Mouse (Mus musculus): ENCODE results near the gene Tnip1. TPM values are rescaled to one million over a fixed set of nuclear protein-coding genes. Genes with fewer than 3 reads are reported as not detected.
"Not testable (repeated sequence)": the region's sequence is repeated elsewhere in the genome, so short reads cannot be mapped to it uniquely, and the experiment has no call there.

Gene Tnip1
- total RNA-seq, 2 experiments from 2014 or later = 66.4 to 76.0 TPM

DNA sequence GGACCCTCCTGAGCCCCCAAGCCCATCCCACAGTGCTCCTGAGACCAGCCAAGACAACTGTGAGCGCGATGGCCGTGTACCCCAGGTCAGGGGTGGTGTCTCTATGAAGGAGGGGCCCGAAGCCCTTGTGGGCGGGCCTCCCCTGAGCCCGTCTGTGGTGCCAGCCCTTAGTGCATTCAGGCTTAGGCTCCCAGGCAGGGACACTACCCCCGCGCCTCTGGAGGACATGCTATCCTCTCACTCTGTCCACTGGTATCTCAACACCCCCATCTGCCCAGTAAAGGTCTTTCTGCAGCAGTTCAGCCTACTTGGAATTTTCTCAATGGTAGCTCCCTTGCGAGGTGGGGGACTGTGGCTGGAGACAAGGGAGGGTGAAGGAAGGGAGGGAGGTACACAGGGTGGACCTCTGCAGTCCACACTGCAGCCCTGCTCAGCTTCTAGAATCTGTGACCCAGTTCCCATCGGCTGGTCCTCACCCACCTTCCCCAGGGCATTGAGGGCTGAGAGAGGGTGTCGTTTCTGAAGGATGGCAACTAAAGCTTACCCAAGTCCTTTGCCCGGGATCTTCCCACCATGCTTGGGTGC is 52.5 kb downstream of the Tnip1 start:
- DNase-seq = no peak

DNA sequence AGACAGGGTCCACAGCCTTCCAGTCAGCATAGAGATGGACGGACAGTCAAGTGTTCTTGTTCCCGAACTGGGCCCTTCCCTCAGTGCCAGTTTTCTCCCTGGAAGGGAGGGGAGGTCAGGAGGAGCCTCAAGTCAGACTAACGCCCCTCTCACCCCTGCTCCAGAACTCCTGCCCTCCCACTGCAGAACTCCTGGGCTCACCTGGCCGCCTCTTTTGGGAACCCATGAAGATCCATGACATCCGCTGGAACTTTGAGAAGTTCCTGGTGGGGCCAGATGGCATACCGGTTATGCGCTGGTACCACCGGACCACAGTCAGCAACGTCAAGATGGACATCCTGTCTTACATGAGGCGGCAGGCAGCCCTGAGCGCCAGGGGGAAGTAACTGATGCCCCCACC is 53.4 kb downstream of the Tnip1 start:
- no peak for DNase-seq

DNA sequence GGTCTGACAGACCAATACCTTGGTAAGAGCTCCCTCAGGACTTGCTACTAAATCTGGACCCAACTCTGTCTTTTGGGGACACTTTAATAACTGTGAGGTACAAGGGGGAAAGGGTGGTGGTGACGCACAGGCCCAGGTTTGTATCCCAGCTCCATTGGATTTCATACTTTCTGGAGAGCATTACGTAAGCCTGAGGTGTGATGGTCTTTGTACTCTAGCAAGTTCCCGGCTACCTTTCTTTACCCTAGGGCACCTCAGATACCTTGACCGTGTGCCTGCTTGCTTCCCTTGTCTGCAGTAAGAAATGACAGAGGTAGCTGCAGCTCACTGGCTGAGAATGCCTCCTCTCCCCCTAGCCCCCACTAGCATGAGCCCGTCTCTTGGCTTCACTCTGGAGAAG is 55.5 kb downstream of the Tnip1 start:
- DNase-seq = no peak

DNA sequence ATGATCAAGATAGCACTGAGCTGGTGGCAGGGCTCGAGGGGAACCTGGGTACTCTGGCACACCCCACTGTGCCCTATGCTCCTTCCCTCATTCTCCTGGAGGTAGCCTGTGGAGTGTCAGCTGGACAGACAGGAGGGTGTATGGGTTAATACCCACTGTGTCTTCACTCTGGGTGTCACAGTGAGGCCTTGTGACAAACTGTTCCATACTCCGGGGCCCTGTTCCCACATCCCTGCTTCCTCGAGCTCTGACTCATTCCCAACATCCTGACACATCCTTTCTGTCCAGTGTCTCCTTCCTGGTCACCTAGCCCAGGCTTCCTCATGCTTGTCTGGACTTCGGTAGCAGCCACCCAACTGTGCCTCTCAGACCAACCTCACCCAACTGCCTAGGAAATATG is 56.3 kb downstream of the Tnip1 start:
- DNase-seq = no peak

DNA sequence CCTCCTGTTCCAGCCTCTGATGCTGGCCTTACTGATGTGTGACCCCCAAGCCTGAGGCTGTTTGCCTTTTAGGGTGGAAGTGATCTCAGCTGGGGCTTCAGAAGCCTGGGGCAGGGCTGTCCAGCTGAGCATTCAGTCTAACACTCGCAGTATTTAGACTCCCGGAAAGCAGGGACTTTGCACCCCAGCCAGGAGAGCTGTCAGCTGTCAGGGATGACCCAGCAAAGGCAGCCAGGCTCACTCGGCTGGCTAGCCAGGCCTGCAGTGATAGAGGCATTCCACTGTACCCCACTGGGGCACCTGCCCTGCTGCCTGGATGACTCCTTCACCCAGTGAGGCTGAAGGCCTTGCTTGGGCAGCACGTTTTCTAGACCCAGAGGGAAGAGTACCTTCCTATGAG is 56.8 kb downstream of the Tnip1 start:
- DNase-seq = no peak

DNA sequence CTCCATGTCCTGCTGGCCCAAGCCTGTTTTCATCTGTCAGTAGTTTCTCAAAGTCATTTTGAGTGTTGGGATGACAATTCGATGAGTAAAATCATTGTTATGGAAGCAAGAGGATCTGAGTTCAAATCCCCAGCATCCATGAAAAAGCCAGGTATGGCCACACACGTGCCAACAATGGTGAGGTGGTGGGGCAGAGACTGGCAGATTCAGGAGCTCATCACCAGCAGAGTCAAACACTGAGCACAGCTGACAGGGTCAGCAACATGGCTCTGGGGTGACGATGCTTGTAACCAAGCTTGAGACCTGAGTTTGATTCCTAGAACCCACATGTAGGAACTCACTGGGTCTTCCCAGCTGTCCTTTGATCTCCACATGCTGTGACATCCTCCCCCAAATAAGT is 57.6 kb downstream of the Tnip1 start:
- DNase-seq = no peak

DNA sequence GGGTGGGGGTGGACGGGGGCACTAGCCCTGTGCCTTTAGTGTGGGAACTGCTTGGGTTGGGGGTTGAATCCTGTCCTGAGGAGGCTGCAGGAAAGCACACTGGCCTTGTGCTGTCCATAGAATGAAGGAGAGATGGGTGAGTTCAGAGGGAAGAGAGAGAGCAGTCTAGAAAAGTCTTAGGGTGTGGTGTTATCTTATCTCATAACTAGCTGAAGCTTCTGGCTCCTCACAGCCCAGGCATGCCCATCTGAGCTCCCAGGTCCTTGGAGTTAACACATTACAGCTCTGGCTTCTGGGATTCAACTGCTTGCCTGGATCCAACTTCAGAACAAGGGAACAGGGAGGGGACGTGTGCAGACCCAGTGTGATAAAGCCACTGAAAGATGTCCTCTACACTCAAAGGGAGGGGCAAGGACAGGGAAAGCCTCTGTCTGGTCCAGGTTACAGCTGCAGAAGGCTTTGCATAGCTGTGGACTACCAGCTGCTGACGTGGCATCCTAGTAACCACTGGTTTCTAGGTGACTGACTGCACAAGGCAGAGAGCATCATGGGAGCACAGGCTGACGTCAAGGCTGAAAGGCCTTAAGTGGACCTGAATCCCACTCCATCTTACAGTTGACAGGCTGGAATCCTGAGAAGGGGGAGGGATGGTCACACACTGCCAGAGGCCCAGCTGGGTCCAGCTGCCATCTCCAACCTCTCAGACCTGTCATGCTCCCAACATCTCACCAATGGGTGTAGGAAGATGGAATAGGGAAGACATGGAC is 58.6 kb downstream of the Tnip1 start:
- peak; percentile 39 to 44 for DNase-seq

DNA sequence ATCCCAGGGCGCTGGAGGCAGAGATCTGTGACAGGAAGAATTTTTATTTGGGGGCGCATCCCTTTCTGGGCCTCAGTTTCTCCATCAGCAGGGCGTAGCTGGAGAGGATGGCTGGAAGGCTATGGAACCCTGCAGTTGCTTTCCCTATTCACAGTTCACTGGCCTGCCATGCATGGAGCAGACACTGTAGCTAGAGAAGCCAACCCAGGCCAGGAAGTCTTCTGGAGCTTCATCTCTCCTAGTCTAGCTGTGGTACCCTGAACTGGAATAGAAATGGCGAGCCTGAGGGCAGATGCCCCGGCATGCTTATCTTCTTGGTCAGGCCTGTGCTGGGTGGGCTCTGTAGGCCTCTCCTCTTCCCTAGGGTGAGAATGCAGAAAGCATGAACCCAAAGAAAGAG is 59.4 kb downstream of the Tnip1 start:
- DNase-seq = no peak

DNA sequence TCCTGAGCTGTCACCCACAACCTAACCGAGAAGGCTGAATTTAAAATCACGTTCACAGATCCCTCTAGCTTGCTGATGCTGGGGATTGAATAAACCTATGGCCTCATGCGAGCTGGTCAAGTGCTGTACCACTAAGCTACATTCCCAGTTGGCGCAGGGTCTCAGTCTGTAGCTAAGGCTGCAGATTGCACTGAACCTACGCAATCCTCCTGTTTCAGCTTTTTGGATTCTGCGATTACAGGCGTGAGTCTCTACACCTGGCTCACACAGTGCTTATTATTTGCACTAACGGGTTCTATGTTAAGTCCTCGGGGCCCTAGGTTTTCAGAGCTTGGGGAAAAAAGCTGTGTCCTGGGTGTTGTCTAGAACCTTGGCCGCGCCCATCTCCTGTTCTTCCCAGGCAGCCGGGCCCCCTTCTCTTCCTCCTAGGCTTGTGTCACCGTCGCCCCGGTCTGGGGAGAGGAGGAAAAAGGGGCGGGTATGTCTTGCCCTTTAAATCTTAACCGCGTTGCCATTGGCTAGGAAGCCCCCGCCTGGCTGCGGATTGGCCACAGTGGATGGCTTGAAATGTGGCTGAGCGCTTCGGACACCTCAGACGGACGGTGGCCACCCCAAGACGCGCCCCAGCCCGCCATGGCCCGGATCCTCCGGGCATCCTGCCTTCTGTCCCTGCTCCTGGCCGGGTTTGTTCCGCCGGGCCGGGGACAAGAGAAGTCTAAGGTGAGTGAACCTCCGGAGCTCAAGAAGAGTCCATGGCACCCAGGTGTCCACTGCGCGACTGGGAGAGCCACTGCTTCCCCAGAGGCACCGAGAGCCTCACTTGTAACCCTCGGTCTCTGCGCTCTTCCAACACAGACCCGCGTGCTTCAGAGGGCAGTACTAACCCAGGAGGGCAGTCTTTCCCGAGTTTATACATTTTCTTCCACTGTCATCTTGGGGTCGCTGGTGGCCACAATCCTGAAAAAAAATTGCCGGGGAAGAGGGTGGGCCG is 60.1 kb downstream of the Tnip1 start, which contains the start of gene Gpx3:
Gene Gpx3 (plus strand): TSS at position 121 of the 991 bp plus-strand sequence.
- DNase-seq = peak; percentile 78 to 79

DNA sequence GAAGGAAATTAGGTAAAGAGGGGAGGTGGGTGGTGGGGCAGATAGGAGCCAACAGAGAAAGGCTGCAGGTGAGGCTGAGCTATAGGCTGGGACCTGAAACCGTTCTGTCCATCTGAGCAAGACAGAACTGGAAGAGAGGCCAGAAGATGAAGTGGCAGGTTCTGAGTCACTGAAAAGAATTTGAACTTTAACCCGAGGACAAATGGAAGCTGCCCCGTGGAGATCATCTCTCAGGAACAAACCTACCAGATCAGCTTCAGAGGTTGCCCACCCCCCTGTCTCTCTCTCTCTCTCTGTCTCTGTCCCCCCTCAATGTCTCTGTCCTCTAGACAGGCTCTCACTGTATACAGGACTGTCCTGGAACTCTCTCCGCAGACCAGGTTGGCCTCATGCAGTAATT is 63.1 kb downstream of the Tnip1 start:
- no peak for DNase-seq

DNA sequence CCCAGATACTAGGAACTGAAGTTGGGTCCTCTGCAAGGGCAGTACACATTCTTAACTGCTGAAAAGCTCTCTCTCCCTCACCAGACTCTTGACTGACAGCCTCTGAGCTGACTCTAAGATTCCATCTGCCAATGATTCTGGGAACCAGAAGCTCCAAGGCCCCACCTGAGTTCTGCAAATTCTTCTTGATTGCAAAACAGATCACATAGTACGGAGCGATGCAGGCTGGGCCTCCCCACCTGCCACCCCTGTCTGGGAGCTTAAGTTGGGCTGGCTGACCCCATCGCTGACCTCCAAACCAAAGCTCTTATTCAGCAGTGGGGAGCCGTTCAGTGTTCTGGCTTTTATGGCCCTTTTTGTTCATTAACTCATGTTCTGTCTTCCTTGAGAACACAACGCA is 65.2 kb downstream of the Tnip1 start:
- no peak for DNase-seq

DNA sequence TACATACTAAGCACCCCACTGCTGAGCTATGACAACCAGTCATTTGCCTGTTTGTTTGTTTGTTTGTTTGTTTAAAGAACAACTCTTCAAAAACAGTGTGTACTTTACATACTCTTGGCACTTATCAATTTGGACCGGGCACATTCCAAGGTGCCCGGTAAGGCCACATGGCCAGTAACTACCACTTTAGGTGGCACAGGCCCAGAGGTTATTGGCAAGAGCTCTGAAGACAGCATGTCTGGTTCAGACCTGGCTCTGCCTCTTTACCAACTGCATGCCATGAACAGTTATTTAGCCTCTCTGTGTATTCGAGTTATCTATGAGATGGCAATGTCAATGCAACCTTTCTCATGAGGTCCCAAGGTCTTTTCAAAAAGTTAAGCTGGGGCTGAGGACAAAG is 66.1 kb downstream of the Tnip1 start:
- not testable (repeated sequence) for DNase-seq

DNA sequence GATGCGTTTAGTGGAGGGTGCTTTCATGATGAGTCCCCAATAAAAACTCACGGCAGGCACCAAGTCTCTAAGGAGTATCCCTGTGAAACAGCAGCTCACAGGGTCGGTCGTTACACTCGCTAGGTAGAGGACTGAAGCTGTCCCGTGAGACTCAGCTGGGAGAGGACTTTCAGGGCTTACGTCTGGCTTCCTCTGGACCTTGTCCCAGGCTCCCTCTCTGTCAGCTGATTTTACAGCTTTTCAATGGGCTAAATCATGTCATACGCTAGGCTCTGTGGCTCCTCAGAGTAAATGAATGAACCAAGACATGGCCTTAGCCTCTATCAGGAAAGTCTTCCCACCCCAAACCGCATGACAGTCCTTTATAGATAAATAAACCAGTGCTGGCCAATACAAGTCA is 68.1 kb downstream of the Tnip1 start:
- DNase-seq = no peak

DNA sequence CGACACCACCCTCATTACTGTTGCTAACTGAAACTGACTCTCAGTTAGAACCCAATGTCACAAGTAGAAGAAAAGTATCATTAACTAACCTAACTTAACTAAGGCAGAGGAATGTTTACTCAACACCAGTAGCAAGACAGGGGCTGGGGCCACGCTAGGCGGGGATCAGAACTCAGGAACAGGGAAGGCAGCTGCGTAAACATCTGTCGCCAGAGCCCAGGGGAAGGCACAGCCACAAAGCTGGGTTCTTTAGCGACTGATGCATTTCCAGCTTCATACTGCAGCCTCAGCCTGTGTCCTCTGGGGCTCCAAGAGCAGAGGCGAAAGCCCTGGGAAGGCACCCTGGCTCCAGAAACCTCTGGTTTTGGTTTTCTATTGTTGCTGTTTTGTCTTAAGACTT is 70.6 kb downstream of the Tnip1 start:
- DNase-seq = no peak

DNA sequence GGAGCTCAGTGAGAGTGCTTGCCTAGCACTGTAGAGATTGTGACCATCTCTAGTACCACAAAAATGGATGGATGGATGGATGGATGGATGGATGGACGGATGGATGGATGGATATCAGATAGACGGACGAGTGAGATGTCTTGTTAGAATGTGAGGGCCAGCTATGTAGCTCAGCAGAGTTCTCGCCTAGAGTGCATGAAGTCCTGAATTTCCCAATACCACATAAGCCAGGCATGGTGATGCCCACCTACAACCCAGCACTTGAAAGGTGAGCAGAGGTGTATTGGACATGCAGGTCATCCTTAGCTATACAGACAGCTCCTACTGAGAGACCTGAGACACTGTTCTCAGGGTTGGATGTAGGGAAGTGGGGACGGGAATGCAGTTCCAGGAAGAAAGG is 71.4 kb downstream of the Tnip1 start:
- no peak for DNase-seq

DNA sequence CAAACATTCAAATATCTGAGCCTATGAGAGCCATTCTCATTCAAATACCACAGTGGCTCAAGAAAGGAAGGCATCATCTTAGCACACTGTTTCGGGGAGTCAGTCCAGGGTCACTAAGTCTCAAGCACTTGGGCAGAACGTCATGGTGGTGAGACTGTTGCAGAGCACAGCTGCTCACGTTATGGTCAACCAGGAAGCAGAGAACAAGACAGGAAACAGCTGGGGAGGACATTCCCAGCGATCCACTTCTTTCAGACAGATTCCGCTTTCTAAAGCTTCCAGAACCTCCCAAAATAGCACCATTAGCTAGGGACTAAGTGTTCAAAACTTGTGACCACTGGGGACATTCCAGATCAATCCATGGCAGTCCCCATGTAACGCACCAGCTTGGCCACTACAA is 74.8 kb downstream of the Tnip1 start:
- no peak for DNase-seq

DNA sequence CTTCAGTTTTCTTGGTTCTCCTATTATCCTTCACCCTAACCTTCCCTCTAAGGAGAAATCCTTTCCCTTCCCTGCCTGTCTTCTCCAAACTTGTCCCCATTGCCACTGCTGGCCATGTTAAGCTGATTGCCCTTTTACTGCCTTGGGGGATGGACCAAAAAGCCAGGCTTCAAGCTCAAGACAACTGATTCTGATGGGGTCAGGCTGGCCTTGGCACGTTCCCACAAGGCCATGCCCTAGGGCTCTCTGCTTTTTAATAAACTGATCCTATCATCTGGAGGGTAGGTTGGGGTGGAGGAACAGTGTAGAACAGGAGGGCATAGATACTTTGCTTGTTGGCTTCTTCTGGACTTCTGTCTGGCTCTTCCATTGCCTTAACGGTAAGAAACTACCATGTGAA is 77.3 kb downstream of the Tnip1 start:
- peak in 1 of 2 experiments; percentile 39 for DNase-seq

DNA sequence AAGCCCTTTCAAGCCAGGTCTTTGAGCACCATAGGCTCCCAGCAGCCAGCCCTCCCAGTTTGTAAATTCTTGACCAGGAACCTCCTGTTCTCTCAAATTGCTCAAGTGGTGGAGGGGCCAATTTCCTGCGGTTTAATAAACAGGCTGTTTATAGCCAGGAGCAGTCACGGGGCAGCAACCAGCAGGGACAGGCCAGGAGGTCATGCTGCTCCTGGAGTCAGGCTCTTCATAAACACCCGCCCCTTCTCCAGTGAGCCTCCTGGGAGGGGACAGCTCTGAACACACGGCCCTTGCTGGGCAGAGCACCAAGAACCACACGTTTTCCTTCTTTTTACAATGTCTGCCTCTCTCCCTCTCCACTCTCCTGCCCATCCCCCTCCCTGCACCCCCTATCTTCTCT is 77.8 kb downstream of the Tnip1 start:
- peak; percentile 60 to 71 for DNase-seq

DNA sequence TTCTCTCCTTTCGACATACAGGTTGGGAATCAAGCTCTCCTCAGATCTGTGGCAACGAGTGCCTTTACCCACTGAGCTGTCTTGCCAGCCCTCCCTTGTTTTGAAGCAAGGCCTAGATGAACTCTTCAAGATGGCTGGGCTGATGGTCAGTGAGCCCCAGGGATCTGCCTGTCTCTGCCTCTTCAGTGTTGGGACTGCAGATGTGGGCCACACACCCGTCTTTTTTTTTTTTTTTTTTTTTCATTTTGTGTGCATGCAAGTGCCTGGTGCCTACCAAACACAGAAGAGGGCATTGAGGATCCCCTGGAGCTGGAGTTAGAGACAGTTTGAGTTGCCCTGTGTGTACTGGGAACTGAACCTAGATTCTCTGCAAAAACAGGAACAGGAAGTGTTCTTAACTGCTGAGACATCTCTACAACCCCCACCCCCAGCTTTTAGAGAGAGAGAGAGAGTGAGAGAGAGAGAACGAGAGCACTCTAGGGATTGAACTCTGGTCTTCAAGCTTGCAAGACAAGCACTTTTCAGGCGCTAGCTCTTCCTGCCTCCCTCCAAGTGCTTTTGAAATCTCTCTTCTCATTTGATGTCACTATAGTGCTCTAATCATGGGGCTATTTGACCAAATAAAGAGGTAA is 78.4 kb downstream of the Tnip1 start:
- DNase-seq = no peak

DNA sequence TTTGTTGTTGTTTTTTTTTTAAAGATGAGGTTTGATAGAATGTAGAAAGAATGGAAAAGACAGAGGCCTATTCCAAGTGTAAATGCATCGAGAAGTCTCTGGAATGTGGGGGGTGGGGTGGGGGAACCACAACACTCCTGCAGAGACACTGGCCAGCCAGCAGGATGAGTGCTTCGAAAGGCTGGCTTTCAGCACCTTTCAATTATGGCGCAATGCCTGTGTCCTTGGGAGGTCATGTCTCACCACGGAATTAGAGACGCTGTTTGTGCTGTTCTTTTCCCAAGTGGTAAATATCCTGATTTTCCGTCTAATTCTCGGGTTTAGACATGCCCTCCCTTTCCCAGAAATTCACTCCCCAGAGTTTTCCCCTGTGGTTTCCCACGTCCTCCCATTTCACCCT is 80.0 kb downstream of the Tnip1 start:
- DNase-seq = peak; percentile 69 to 78

DNA sequence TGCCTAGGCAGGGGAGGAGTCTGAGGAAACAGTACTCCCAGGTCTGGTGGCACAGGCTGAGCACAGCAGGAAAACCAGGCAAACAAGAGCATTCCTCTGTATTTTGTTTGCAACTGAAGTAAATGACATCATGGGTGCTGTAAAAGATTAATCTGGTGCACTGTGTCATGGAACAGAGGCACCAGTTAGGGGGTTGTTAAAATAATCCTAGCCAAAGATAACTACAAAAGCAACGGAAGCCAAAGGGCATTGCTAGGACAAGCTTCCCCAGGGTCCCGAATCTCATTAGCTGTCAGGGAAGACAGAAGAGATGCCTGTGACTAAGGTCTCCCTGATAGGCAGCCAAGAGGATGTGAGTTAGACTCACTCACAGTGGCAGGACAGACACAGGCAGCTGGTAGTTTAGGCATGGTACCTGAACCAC is 81.7 kb downstream of the Tnip1 start:
- peak; percentile 44 to 52 for DNase-seq

DNA sequence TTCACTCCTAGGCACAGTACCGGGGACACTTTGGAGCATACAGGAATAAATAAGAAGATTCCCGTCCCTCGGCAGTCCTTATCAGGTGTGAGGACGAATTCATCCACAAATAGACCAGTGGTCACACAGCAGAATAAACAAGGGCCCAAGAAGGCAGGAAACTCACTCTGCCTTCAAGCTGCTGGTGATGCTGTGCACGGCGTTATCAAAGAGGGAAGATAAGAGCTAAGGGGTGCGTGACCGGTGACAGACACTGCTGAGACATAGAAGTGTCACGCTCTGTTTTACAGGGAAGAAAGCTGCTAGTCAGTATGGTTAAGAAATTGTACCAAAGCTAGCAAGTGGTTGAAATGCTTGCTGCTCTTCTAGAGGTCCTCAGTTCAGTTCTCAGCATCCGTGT is 82.8 kb downstream of the Tnip1 start:
- DNase-seq = no peak
